Mouse (Mus musculus): ENCODE measurements around the gene Olfr473. TPM values are rescaled to one million over a fixed set of nuclear protein-coding genes. Genes with fewer than 3 reads are reported as not detected.

Gene Olfr473
- not detected in 2 replicates for polyA plus RNA-seq (2012; rRNA removed)

GRCm38 (mm10) chr7:107930146-107930545, at the start of gene Olfr473:
Gene Olfr473 (plus strand): TSS chr7:107930446.

GRCm38 (mm10) chr7:107897602-107898001, 32.6 kb upstream of the Olfr473 start, which contains the start of gene Olfr472:
Gene Olfr472 (plus strand): TSS chr7:107897902.

GRCm38 (mm10) chr7:107954343-107954742, 24.1 kb downstream of the Olfr473 start, which contains the start of gene Olfr474:
Gene Olfr474 (plus strand): TSS chr7:107954643.

GRCm38 (mm10) chr7:107964503-107964902, 34.3 kb downstream of the Olfr473 start, which contains the start of gene Olfr476:
Gene Olfr476 (plus strand): TSS chr7:107964803.

Other genes with a start within 250 kb of the Olfr473 start
- gene Cyb5r2, start 172.4 kb upstream of the Olfr473 start, polyA plus RNA-seq (2012; rRNA removed) = 0.14 and 0.15 TPM in 2 replicates
- not detected in 2 replicates for gene Ovch2, start 129.2 kb upstream of the Olfr473 start, polyA plus RNA-seq (2012; rRNA removed)
- gene Olfr467, start 118.2 kb upstream of the Olfr473 start, polyA plus RNA-seq (2012; rRNA removed) = not detected in 2 replicates
- not detected in 2 replicates for gene Olfr469, start 104.9 kb upstream of the Olfr473 start, polyA plus RNA-seq (2012; rRNA removed)
- gene Olfr470, start 83.0 kb upstream of the Olfr473 start, polyA plus RNA-seq (2012; rRNA removed) = not detected in 2 replicates
- gene Olfr472, start 32.5 kb upstream of the Olfr473 start, polyA plus RNA-seq (2012; rRNA removed) = not detected in 2 replicates
- gene Olfr474, start 24.2 kb downstream of the Olfr473 start, polyA plus RNA-seq (2012; rRNA removed) = not detected in 2 replicates
- gene Olfr476, start 34.4 kb downstream of the Olfr473 start, polyA plus RNA-seq (2012; rRNA removed) = not detected in 2 replicates
- gene Olfr477, start 56.2 kb downstream of the Olfr473 start, polyA plus RNA-seq (2012; rRNA removed) = not detected in 2 replicates
- not detected in 2 replicates for gene Olfr478, start 103.5 kb downstream of the Olfr473 start, polyA plus RNA-seq (2012; rRNA removed)
- gene Olfr479, start 120.2 kb downstream of the Olfr473 start, polyA plus RNA-seq (2012; rRNA removed) = not detected in 2 replicates
- not detected in 2 replicates for gene Olfr480, start 136.9 kb downstream of the Olfr473 start, polyA plus RNA-seq (2012; rRNA removed)
- not detected in 2 replicates for gene Olfr481, start 149.4 kb downstream of the Olfr473 start, polyA plus RNA-seq (2012; rRNA removed)
- gene Olfr482, start 167.1 kb downstream of the Olfr473 start, polyA plus RNA-seq (2012; rRNA removed) = not detected in 2 replicates
- not detected in 2 replicates for gene Olfr483, start 170.4 kb downstream of the Olfr473 start, polyA plus RNA-seq (2012; rRNA removed)
- not detected in 2 replicates for gene Olfr484, start 197.0 kb downstream of the Olfr473 start, polyA plus RNA-seq (2012; rRNA removed)
- not detected in 2 replicates for gene Olfr485, start 229.4 kb downstream of the Olfr473 start, polyA plus RNA-seq (2012; rRNA removed)
- gene Olfr486, start 242.3 kb downstream of the Olfr473 start, polyA plus RNA-seq (2012; rRNA removed) = not detected in 2 replicates

Measured in ovary, adult 2 months (tissue).